In the genomic region with DNA sequence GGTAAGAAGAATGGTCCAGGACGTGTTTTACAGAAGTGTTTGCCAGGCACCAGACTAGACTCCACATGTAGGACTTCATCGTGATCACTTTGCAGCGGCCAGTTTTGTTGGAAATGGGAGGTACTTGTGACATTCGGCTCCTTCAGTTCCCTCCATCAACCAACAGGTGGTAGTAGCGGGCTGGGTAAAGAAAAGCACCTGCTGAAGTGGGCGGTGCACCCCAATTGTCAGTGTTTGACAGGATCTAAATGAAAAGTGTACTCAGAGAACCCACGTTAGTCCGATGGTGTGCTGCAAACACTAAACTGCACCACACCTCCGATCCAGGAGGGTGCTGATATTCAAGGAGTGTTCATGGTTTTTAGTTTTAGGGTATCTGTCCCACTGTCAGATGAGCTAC, we compare ENCODE assay signal across 8 mouse cellular contexts. TPM values are rescaled to one million over a fixed set of nuclear protein-coding genes. Genes with fewer than 3 reads are reported as not detected.
DNase-seq lines count a peak whose midpoint lies in the region; ATAC-seq lines count a peak whose summit lies in the region.

No protein-coding gene starts in this region.

- H3K9ac ChIP-seq in forebrain, embryonic 12.5 days: no peak overlapping the region
- no peak overlapping the region for H3K9ac ChIP-seq in forebrain, embryonic 13.5 days

- WGBS in forebrain, embryonic 12.5 days: 8% methylated on average over 9 of the region's 9 CpGs
- WGBS in forebrain, embryonic 13.5 days: 12% methylated on average over 9 of the region's 9 CpGs

- no peaks in the 10 kb centered on the region for H3K9me3 ChIP-seq in forebrain, embryonic 12.5 days
- H3K9me3 ChIP-seq in forebrain, embryonic 13.5 days (replicated peaks): no peaks in the 10 kb centered on the region

- H3K36me3 ChIP-seq in forebrain, embryonic 12.5 days (replicated peaks): no peaks in the 10 kb centered on the region
- H3K36me3 ChIP-seq in forebrain, embryonic 13.5 days (ENCODE audit: poor library complexity, severe bottlenecking): no peaks in the 10 kb centered on the region

- no peak overlapping the region for H3K27ac ChIP-seq in forebrain, embryonic 12.5 days
- H3K27ac ChIP-seq in forebrain, embryonic 13.5 days: no peak overlapping the region

- H3K27me3 ChIP-seq in forebrain, embryonic 12.5 days: peaks cover 25% of the 10 kb centered on the region
- H3K27me3 ChIP-seq in forebrain, embryonic 13.5 days: peaks cover 17% of the 10 kb centered on the region; the same call in 1 of the 2 replicates

- H3K4me3 ChIP-seq in forebrain, embryonic 12.5 days (replicated peaks): no peak overlapping the region
- no peak overlapping the region for H3K4me3 ChIP-seq in forebrain, embryonic 13.5 days

- H3K4me1 ChIP-seq in forebrain, embryonic 12.5 days: no peaks in the 10 kb centered on the region
- no peaks in the 10 kb centered on the region for H3K4me1 ChIP-seq in forebrain, embryonic 13.5 days

- no peak overlapping the region for H3K4me2 ChIP-seq in forebrain, embryonic 12.5 days
- no peak overlapping the region for H3K4me2 ChIP-seq in forebrain, embryonic 13.5 days

- peak; percentile 26 for DNase-seq in right cerebral cortex, postnatal 14 days
- no peak for DNase-seq in right cerebral cortex, postnatal 36 days (ENCODE audit: low spot score in 2 of 2)
- peak; percentile 62 for DNase-seq in mesoderm, embryonic 11.5 days (ENCODE audit: low read depth, low spot score)
- no peak for DNase-seq in urinary bladder, adult 2 months (ENCODE audit: low spot score)

- ATAC-seq in forebrain, embryonic 12.5 days (ENCODE audit: low FRiP score): 0 out of 2 replicates have a peak, but pooled peaks have one; percentile 58
- ATAC-seq in forebrain, embryonic 13.5 days: no peak
- ATAC-seq in hematopoietic stem cell, adult 5-6 weeks (replicated peaks in 1 of 2; ENCODE audit: insufficient read depth in 1 of 2, low FRiP score in 2 of 2, low TSS enrichment in 1 of 2, low read depth in 1 of 2, poor library complexity in 2 of 2, severe bottlenecking in 2 of 2): peak; percentile 83 to 87
- no peak for ATAC-seq in activated CD4-positive, CD25-positive, alpha-beta regulatory T cell, adult 4 months

RNA-seq across cellular contexts. Expression of a gene that starts 40.7 kb away (rescaled TPM):
- 1.4 and 2.2 TPM in 2 replicates for polyA plus RNA-seq in forebrain, embryonic 12.5 days (2016; fragmentation: Nextera tagmentation; extraction: Ambion mirVana)
- polyA plus RNA-seq in forebrain, embryonic 13.5 days (2015; fragmentation: Nextera tagmentation; extraction: Ambion mirVana): 0.06 TPM in 1 of 2 replicates, not detected in the other
- total RNA-seq in hematopoietic stem cell, adult 5-6 weeks (2017): not detected in 2 replicates
- polyA plus RNA-seq in activated CD4-positive, CD25-positive, alpha-beta regulatory T cell, adult 4 months (2017; shearing (Covaris generic)): not detected
- 0.03 TPM in 1 of 2 replicates, not detected in the other for polyA plus RNA-seq in urinary bladder, adult 2 months (2012; rRNA removed)

Comparison
In these comparisons a context has a peak if more than half of its experiments do, and no peak if none do; other contexts are left out.
1. ATAC-seq: peak in forebrain, embryonic 12.5 days (single experiment) and hematopoietic stem cell, adult 5-6 weeks (2 of 2); none in forebrain, embryonic 13.5 days (single experiment) and activated CD4-positive, CD25-positive, alpha-beta regulatory T cell, adult 4 months (single experiment).
2. DNase-seq: peak in right cerebral cortex, postnatal 14 days (single experiment) and mesoderm, embryonic 11.5 days (single experiment); none in right cerebral cortex, postnatal 36 days (0 of 2) and urinary bladder, adult 2 months (single experiment).